Mouse (Mus musculus): ENCODE data around the gene Gm28539.

DNA sequence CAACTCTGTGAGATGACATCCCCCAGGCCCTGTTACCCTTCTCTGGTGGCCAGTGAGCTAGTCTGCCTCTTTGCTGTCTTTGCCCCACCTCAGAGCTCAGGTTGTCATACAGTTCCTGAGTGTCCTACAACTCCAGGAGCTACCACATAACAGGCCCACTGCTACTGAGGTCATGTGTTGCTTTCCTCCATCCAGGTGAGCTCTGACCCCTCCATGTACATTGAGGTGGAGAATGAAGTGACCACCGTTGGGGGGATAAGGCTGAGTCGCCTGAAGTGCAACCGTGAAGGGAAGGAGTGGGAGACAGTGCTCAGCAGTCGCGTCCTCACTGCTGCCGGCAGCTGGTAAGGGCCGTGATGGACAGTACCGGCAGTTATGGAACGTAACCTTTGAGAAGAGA is 112.6 kb downstream of the Gm28539 start:
- TF ChIP-seq CTCF (conservative IDR thresholded peaks at IDR 0.05; ENCODE audit: low read length) = no peak
- TF ChIP-seq POU5F1 (IDR thresholded peaks at IDR 0.05; ENCODE audit: borderline replicate concordance, low read length) = no peak
